Mouse (Mus musculus) retina, embryonic 14.5 days (tissue): ENCODE measurements at regions not wholly inside any gene's neighbourhood (a gene's known extent, or its start where the extent isn't known, plus 50 kb on each side); places are given as distances from the start of the nearest gene placed in this dataset.
A peak's percentile ranks its signal among the peaks of the same experiment; 100 is the strongest.

ENCODE experiments used
- DNase-seq: peaks from one replicate; pipeline ENCODE4 v3.0.0-alpha.2; 2015; ENCODE audit warnings: low spot score

GRCm38 (mm10) chr6:35458250-35458649 lies 81.4 kb downstream of the Mtpn start:
- no peak for DNase-seq

DNA sequence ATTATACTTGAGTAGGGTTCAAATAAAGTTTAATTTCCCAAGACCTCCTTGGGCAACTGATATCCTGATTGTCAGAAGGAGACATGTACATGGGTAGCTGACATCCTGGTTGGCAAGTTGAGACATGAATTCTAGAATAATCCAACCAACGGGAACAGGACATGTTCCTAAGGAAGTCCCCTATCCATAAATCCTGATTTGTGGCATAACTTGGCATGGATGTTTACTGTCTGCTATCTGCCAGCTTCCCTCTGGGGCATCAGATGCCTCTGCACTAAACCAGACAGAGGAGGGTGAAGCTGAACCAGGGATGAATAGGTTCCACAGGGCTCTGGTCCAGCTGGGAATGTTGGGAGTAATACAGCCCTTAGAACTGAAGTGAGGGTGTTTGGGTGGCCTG lies 94.7 kb downstream of the Mtpn start:
- no peak for DNase-seq

- no peak for DNase-seq
Measured at GRCm38 (mm10) chr6:35426301-35426700, 100.4 kb upstream of the Fam180a start.

- DNase-seq = no peak
Measured at GRCm38 (mm10) chr6:35424521-35424920, 98.6 kb upstream of the Fam180a start.

- no peak for DNase-seq
Measured at GRCm38 (mm10) chr6:35420924-35421323, 95.0 kb upstream of the Fam180a start.

- DNase-seq = no peak
Measured at GRCm38 (mm10) chr6:35405044-35405443, 79.1 kb upstream of the Fam180a start.

GRCm38 (mm10) chr6:35403341-35403910 lies 77.5 kb upstream of the Fam180a start:
- DNase-seq = no peak

DNA sequence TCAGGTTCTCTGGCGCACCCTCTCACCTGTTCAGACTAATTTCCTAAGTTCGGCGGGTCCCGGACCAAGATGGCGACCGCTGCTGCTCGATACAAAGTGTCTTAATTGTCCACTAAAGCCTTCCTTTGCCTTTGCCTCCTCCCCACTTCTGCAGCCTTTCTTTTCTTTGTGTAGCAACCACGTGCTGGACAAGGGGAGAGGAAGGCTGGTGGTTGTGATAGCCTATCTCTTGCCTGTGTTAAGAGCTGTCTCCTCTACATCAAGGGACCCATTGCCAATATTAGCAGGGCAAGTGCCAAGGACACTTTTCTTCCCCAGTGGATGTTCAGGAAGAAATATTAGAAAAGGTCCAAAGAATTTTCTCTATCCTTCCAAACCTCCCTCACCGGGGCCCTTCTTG lies 69.8 kb upstream of the Fam180a start:
- DNase-seq = no peak

DNA sequence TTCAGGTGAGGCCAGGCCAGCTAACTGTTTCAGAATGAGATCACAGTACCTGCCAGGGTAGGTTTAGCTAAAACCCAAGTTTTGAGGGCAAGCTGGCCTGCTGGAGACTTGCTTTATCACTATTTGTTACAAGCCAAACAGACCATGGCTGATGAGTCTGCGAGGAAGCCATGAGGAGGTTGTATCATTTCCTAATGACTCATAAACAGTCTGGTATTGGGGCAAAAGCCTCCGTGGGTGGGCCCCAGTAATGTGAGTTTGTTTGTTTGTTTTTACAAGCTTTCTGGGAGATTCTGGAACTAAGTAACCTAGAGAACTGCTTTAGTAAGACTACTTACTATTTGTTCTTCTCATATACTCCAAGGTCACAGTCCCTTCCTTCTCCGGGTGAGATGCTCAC lies 62.9 kb upstream of the Fam180a start:
- no peak for DNase-seq

DNA sequence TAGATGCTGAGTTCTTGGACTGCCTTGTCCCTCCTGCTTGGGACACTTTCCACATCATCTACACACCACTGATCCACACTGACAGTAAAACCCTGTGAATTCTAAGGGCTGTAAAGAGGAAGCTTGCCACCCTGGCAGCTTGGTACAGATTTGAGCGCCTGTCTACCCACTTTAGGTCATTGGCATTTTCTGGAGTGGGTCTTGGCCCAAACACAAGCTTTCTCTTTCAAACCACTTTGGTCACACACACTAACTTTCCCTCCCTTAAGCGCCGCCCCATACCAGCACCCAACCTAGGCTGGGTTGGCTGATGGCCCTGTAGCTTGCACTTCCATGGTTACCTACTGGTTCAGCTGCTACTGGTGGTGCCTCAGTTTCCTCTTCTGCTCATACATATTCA lies 55.6 kb upstream of the Fam180a start:
- DNase-seq = no peak

GRCm38 (mm10) chr6:35380721-35381466 lies 55.0 kb upstream of the Fam180a start:
- DNase-seq = peak; percentile 89

GRCm38 (mm10) chr6:35379890-35380289 lies 53.9 kb upstream of the Fam180a start:
- DNase-seq = peak; percentile 86

GRCm38 (mm10) chr6:35378851-35379250 lies 52.9 kb upstream of the Fam180a start:
- no peak for DNase-seq

DNA sequence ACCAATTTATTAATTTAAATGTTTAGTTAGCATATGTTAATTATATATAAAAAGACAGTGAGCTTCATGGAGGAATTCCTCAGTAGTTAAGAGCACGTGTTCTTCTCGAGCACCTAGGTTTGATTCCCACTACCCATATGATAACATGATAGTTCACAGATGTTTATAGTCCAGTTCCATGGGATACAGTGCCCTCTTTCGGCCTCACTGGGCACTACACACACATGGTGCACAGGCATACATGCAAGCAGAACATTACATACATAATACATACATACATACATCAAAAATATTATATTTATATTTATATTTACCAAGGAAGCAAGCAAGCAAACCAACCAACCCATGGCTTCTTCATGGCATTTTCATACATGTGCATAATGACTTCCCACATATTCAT lies 51.6 kb upstream of the Fam180a start:
- no peak for DNase-seq

GRCm38 (mm10) chr6:35376526-35376925 lies 50.6 kb upstream of the Fam180a start:
- DNase-seq = no peak
